Mouse (Mus musculus) stomach, embryonic 15.5 days (tissue): Measurements from ENCODE around the gene Ctnnbl1. TPM values are rescaled to one million over a fixed set of nuclear protein-coding genes. Genes with fewer than 3 reads are reported as not detected.

Experiments used
- ATAC-seq: fragments of 200-750 bp; cut with Nextera tagmentation; 2 replicates; pipeline ENCODE4 v1.8.0; 2017; ENCODE audit warnings: low read depth, moderate number of reproducible peaks, moderate TSS enrichment; ENCODE audit not compliant: insufficient read depth, low FRiP score
- H3K27ac ChIP-seq: fragments of 300-500 bp; sonication (generic); 2 replicates; pipeline ENCODE4 v1.5.1; 2015; ENCODE audit warnings: mild to moderate bottlenecking, inconsistent platforms
- H3K27me3 ChIP-seq: fragments of 300-500 bp; sonication (generic); replicated peaks from 2 replicates; pipeline ENCODE4 v1.6.1; 2015; ENCODE audit warnings: inconsistent platforms
- H3K36me3 ChIP-seq: fragments of 300-500 bp; sonication (generic); 2 replicates; pipeline ENCODE4 v1.6.1; 2015; ENCODE audit warnings: inconsistent platforms
- H3K4me1 ChIP-seq: fragments of 300-500 bp; sonication (generic); 2 replicates; pipeline ENCODE4 v1.6.1; 2015; ENCODE audit warnings: inconsistent platforms
- H3K4me2 ChIP-seq: fragments of 300-500 bp; sonication (generic); 2 replicates; pipeline ENCODE4 v1.6.1; 2015; ENCODE audit warnings: mild to moderate bottlenecking, inconsistent platforms
- H3K4me3 ChIP-seq: fragments of 300-500 bp; sonication (generic); replicated peaks from 2 replicates; pipeline ENCODE4 v1.5.1; 2015; ENCODE audit warnings: inconsistent platforms
- H3K9ac ChIP-seq: fragments of 300-500 bp; sonication (generic); 2 replicates; pipeline ENCODE4 v1.6.1; 2015; ENCODE audit warnings: inconsistent platforms
- H3K9me3 ChIP-seq: fragments of 300-500 bp; sonication (generic); 2 replicates; pipeline ENCODE4 v1.6.1; 2016; ENCODE audit warnings: inconsistent platforms
- WGBS: fragments of 180-500 bp; shearing (Covaris S2); methylation state at CpG from one replicate; pipeline ENCODE4 v1.1.7; 2015; 5-methylcytosine and 5-hydroxymethylcytosine counted together
- polyA plus RNA-seq: library from polyadenylated mRNA; unstranded; fragments of >200 nt; fragmentation: Nextera tagmentation; extraction: Ambion mirVana; gene quantifications from 2 replicates; pipeline ENCODE4 v1.2.1, GENCODE M21; 2015

Ctnnbl1 gene
- polyA plus RNA-seq, 1 experiment from 2014 or later, result 45.5 TPM

DNA sequence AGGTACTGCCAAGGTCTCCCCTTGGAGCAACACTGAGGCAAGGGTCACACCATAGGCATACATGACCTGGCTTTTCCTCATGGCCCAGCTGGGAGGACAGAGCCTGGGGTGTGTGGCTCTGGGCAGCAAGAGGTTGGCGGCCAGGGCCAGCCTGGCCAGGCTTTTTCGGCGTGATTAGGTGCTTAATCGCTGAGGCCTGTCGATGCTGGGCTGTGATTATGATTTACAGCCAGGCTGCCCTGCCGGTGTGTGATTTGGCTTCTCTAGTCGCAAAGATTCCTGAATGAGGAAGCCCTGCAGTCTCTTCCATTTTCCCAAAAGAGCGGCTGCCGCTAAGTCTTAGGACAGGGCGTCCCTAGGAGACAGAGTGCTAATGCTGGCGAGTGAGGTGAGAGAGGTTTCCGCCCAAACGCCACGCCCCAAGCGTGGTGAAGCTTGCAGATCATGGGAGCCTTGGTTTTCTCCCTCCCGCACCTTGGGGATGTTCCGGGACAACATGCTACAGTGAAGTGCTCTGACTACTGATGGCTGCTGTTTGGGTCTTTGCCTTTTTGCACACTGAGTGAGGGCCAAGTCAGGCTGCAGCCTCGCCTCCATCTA lies 203.5 kb downstream of the Ctnnbl1 start:
- 7% methylated on average over 18 of the region's 18 CpGs for WGBS
- H3K4me3 ChIP-seq, result no peak overlapping the region
- ATAC-seq, result no peak
- H3K9ac ChIP-seq, result no peak overlapping the region
- peak overlapping the region; percentile 29; the same call in 1 of the 2 replicates for H3K4me2 ChIP-seq
- no peaks in the 10 kb centered on the region for H3K9me3 ChIP-seq
- H3K4me1 ChIP-seq, result peaks cover 25% of the 10 kb centered on the region
- no peaks in the 10 kb centered on the region for H3K36me3 ChIP-seq
- peaks cover 37% of the 10 kb centered on the region for H3K27me3 ChIP-seq
- no peak overlapping the region for H3K27ac ChIP-seq

Other genes with a start within 250 kb of the Ctnnbl1 start
- gene Nnat, start 177.3 kb upstream of the Ctnnbl1 start, polyA plus RNA-seq, result 404 and 410 TPM in 2 replicates
- 40.4 and 44.3 TPM in 2 replicates for gene Blcap, start 166.1 kb upstream of the Ctnnbl1 start, polyA plus RNA-seq
- gene Vstm2l, start 177.3 kb downstream of the Ctnnbl1 start, polyA plus RNA-seq, result 0.28 and 0.53 TPM in 2 replicates